Mouse (Mus musculus): ENCODE measurements around the gene Zscan12. TPM values are rescaled to one million over a fixed set of nuclear protein-coding genes. Genes with fewer than 3 reads are reported as not detected.

Gene Zscan12
- polyA plus RNA-seq (2014; fragmentation: Nextera tagmentation; extraction: Ambion mirVana), result 9.3 and 9.9 TPM in 2 replicates

DNA sequence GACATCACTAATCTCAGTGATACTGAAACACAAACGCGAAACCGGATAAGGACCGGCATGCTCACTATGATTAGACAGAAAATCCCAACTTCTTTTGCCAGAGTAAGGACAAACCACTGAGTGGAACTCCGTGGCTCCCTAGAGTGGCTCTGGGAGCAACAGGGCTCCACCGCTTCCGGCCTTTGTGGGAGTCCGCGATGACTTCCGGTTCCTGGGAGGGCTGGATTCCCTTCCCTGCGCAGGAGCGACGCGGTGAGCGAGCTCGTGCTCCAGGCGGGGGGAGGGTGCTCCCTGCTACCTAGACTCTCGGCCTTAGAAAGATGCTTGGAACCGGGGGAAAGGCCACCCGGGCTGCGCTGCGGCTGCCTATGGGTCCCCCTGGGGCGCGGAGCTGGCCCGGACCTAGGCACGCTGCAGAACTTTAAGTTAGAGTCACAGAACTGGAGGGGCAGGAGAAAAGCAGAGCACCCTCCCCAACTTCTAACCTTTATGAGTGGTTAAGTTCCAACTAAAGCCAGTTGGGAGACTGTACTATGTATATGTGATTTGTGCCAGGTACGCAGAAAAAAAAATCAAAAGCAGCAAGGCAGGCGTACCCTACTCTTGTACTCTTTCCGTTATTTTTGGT, at the start of gene Zscan12:
Zscan12 (plus strand) TSS at position 200 of the 628 bp plus-strand sequence.
- Histone ChIP-seq H3K27ac (ENCODE audit: low read depth, low read length) (peak within 1 kb of the TSS; percentile 76), H3K4me3 (ENCODE audit: low read depth, low read length) (peak within 1 kb of the TSS; percentile 77), H3K4me2 (peak within 1 kb of the TSS; percentile 68), H3K36me3 (ENCODE audit: control insufficient read depth, insufficient read depth, low read length) (peaks cover 3% of the 10 kb centered on the region; the same call in 1 of the 2 replicates), H3K9me3 (replicated peaks; ENCODE audit: control insufficient read depth, low read length) (no peaks in the 10 kb centered on the region), H3K9ac (ENCODE audit: low read depth, low read length) (peak within 1 kb of the TSS; percentile 96), H3K27me3 (ENCODE audit: control insufficient read depth, insufficient read depth, low read length) (no peaks in the 10 kb centered on the region), H3K4me1 (ENCODE audit: control insufficient read depth, insufficient read depth, low read length) (peaks cover 3% of the 10 kb centered on the region)
- under 1% methylated on average over 29 of the region's 29 CpGs for WGBS (ENCODE audit: insufficient replicate concordance)
- peak; percentile 95 for ATAC-seq (replicated peaks; ENCODE audit: insufficient number of reproducible peaks, low FRiP score, low TSS enrichment)

DNA sequence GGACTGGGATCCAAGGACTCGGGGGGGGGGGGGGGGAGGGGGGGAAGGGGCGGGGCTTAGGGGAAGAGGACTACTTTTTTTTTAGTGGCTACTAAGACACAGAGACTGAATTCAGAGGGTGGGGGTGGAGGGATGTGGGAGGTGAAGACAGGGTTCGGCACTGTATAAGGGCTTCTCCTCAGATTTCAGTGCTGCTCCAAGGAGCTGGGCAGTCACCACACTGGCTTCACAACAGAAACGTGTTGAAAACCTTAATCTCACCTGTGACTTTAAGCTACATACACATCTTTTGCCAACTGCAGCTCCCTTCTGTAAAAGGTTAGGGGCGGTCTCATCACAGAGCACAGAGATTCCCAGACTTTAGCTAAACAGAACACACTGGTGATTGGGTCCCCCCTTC, 49.8 kb upstream of the Zscan12 start:
- WGBS (ENCODE audit: insufficient replicate concordance), result 40% methylated on average over 4 of the region's 5 CpGs
- H3K4me1 ChIP-seq (ENCODE audit: control insufficient read depth, insufficient read depth, low read length), result no peaks in the 10 kb centered on the region
- no peak overlapping the region for H3K4me2 ChIP-seq
- no peaks in the 10 kb centered on the region for H3K9me3 ChIP-seq (replicated peaks; ENCODE audit: control insufficient read depth, low read length)
- no peak overlapping the region for H3K4me3 ChIP-seq (ENCODE audit: low read depth, low read length)
- H3K36me3 ChIP-seq (ENCODE audit: control insufficient read depth, insufficient read depth, low read length), result no peaks in the 10 kb centered on the region
- no peak overlapping the region for H3K27ac ChIP-seq (ENCODE audit: low read depth, low read length)
- H3K9ac ChIP-seq (ENCODE audit: low read depth, low read length), result no peak overlapping the region
- no peaks in the 10 kb centered on the region for H3K27me3 ChIP-seq (ENCODE audit: control insufficient read depth, insufficient read depth, low read length)
- no peak for ATAC-seq (replicated peaks; ENCODE audit: insufficient number of reproducible peaks, low FRiP score, low TSS enrichment)

DNA sequence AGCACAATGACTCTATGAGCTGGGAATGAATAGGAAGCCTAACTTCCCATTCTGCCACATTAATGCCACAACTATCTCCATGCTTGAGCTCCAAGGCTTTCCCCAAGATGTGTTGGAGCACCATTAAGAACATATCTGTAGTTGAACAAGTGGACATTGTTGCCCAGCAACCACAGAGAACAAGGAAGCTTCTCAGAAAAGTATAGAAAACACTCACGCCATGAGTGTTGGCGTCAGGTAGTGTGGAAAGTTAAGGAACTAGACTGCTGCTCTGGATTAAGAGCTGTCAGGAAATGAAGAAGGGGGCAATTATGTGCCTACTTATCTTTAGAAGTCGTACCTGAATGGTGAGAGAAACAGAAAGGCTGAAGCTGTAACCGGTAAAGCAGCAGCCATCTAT, 48.7 kb upstream of the Zscan12 start:
- Histone ChIP-seq H3K9me3 (replicated peaks; ENCODE audit: control insufficient read depth, low read length) (no peaks in the 10 kb centered on the region), H3K9ac (ENCODE audit: low read depth, low read length) (no peak overlapping the region), H3K4me2 (no peak overlapping the region), H3K27me3 (ENCODE audit: control insufficient read depth, insufficient read depth, low read length) (no peaks in the 10 kb centered on the region), H3K4me1 (ENCODE audit: control insufficient read depth, insufficient read depth, low read length) (no peaks in the 10 kb centered on the region), H3K36me3 (ENCODE audit: control insufficient read depth, insufficient read depth, low read length) (no peaks in the 10 kb centered on the region), H3K27ac (ENCODE audit: low read depth, low read length) (no peak overlapping the region), H3K4me3 (ENCODE audit: low read depth, low read length) (no peak overlapping the region)
- no peak for ATAC-seq (replicated peaks; ENCODE audit: insufficient number of reproducible peaks, low FRiP score, low TSS enrichment)
- 77% methylated on average over 4 of the region's 4 CpGs for WGBS (ENCODE audit: insufficient replicate concordance)

DNA sequence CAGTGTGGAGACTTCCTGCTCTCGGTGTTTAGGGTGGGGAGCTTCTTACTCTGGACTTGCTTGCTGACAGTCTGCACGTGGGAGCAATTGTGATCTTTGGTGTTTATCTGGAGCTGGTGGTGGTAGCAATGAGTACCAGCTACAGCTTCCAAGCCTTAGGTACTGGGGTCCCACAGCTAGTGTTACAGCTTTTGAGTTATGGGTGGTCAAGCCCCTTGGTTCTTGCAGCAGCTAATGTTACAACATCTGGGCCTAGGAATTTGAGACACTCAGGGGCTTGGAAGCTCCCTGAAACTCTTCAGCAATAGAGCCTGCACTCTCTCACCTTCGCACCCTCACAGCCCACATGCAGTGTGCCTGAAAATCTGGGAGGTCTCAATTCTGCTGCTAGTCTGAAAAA, 42.4 kb upstream of the Zscan12 start:
- Histone ChIP-seq H3K27me3 (ENCODE audit: control insufficient read depth, insufficient read depth, low read length) (no peaks in the 10 kb centered on the region), H3K27ac (ENCODE audit: low read depth, low read length) (no peak overlapping the region), H3K4me2 (no peak overlapping the region), H3K4me3 (ENCODE audit: low read depth, low read length) (no peak overlapping the region), H3K9me3 (replicated peaks; ENCODE audit: control insufficient read depth, low read length) (no peaks in the 10 kb centered on the region), H3K4me1 (ENCODE audit: control insufficient read depth, insufficient read depth, low read length) (no peaks in the 10 kb centered on the region), H3K36me3 (ENCODE audit: control insufficient read depth, insufficient read depth, low read length) (no peaks in the 10 kb centered on the region), H3K9ac (ENCODE audit: low read depth, low read length) (no peak overlapping the region)
- 50% methylated on average over 3 of the region's 3 CpGs for WGBS (ENCODE audit: insufficient replicate concordance)
- no peak for ATAC-seq (replicated peaks; ENCODE audit: insufficient number of reproducible peaks, low FRiP score, low TSS enrichment)

DNA sequence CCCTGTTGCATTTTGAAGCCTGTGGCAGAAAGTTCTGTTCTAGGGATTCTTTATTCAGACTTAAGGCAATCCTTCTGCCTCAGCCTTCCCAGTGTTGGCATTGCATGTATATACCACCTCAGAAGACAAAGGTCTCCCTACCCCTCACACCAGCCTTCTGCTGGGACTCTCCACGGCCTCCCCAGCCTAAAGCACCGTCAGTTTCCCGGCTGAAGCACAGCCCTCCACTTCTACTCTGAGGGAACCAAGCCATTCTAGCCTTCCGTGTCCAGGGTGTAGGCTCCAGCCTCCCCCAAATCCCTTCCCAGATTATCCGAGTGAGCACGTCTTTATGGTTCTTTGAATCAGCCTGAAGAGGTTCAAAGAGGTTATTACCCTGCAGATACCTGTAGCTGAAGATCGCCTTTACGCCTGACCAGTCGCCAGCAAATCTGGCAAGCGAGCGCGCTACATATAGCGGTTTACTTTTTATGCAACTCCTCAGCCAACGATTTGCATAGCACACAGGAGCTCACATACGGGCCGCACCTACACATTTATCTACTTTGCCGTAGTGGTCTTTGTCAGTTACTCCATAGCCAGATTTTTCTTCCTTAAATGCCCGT, 40.6 kb upstream of the Zscan12 start:
- Histone ChIP-seq H3K4me2 (peak overlapping the region; percentile 63), H3K27ac (ENCODE audit: low read depth, low read length) (no peak overlapping the region), H3K4me3 (ENCODE audit: low read depth, low read length) (peak overlapping the region; percentile 46), H3K9ac (ENCODE audit: low read depth, low read length) (peak overlapping the region; percentile 54; the same call in 1 of the 2 replicates), H3K36me3 (ENCODE audit: control insufficient read depth, insufficient read depth, low read length) (no peaks in the 10 kb centered on the region), H3K4me1 (ENCODE audit: control insufficient read depth, insufficient read depth, low read length) (no peaks in the 10 kb centered on the region), H3K9me3 (replicated peaks; ENCODE audit: control insufficient read depth, low read length) (no peaks in the 10 kb centered on the region), H3K27me3 (ENCODE audit: control insufficient read depth, insufficient read depth, low read length) (no peaks in the 10 kb centered on the region)
- WGBS (ENCODE audit: insufficient replicate concordance), result 3% methylated on average over 18 of the region's 18 CpGs
- ATAC-seq (replicated peaks; ENCODE audit: insufficient number of reproducible peaks, low FRiP score, low TSS enrichment), result no peak

DNA sequence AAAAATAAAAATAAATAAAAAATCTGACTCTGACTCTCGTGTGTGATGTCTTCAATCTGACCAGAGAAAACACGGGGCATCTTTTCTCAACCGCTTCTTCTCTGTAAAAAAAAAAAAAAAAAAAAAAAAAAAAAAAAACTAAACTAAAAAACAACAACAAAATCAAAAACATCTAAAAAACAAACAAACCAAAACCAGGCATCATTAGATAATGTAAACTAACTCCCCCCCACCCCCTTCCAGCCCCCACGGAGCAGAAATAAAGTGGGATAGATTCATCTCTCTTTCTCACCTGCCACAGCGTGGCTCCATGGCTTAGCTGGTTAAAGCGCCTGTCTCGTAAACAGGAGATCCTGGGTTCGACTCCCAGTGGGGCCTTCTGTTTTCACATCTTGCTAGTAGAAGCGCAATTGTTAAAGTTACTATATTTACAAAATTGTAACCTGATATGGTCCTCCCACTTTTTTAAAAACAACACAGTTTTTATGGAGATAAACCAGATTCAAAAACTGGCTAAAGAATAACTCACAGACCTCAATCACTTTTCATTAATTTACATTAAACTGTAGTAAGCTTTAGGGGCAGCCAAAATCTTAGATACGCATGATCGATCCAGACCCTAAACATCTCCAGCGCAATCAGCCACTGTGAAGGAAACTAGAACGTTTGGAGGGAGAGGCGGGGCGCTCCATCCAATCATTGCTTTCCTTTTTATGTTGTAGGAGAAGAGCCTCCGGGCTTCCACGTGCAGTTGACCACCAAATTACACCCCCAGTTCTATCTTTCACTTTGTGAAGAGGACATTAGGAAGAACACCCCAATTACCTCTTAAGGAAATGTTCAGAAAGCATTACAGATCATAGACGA, 39.9 kb upstream of the Zscan12 start:
- no peak for ATAC-seq (replicated peaks; ENCODE audit: insufficient number of reproducible peaks, low FRiP score, low TSS enrichment)
- no peaks in the 10 kb centered on the region for H3K9me3 ChIP-seq (replicated peaks; ENCODE audit: control insufficient read depth, low read length)
- H3K9ac ChIP-seq (ENCODE audit: low read depth, low read length), result no peak overlapping the region
- H3K4me2 ChIP-seq, result peak overlapping the region; percentile 63
- peak overlapping the region; percentile 46 for H3K4me3 ChIP-seq (ENCODE audit: low read depth, low read length)
- no peaks in the 10 kb centered on the region for H3K27me3 ChIP-seq (ENCODE audit: control insufficient read depth, insufficient read depth, low read length)
- WGBS (ENCODE audit: insufficient replicate concordance), result 16% methylated on average over 18 of the region's 18 CpGs
- no peak overlapping the region for H3K27ac ChIP-seq (ENCODE audit: low read depth, low read length)
- H3K4me1 ChIP-seq (ENCODE audit: control insufficient read depth, insufficient read depth, low read length), result no peaks in the 10 kb centered on the region; the same call in 1 of the 2 replicates
- no peaks in the 10 kb centered on the region for H3K36me3 ChIP-seq (ENCODE audit: control insufficient read depth, insufficient read depth, low read length)

DNA sequence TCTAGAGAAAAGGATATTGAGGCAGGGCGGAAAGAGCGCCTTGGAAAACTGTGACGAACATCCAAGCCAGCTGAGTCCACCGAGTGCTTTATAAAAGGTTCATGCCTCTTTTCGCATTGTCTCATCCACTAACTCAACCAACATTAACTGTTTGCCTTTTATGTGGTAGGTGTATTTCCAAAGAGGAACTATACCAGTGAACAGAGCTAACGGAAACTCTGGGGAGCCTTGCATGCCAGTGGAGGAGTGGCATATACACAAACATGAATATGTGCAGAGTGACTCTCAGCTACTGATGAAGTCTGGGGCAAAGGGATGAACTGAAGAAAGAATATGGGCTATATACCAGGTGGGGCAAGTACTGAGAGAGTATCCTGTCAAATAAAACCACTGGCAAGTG, 39.2 kb upstream of the Zscan12 start:
- Histone ChIP-seq H3K9ac (ENCODE audit: low read depth, low read length) (no peak overlapping the region), H3K36me3 (ENCODE audit: control insufficient read depth, insufficient read depth, low read length) (no peaks in the 10 kb centered on the region), H3K4me2 (peak overlapping the region; percentile 63), H3K9me3 (replicated peaks; ENCODE audit: control insufficient read depth, low read length) (no peaks in the 10 kb centered on the region), H3K4me1 (ENCODE audit: control insufficient read depth, insufficient read depth, low read length) (no peaks in the 10 kb centered on the region; the same call in 1 of the 2 replicates), H3K27me3 (ENCODE audit: control insufficient read depth, insufficient read depth, low read length) (no peaks in the 10 kb centered on the region), H3K4me3 (ENCODE audit: low read depth, low read length) (peak overlapping the region; percentile 46), H3K27ac (ENCODE audit: low read depth, low read length) (no peak overlapping the region)
- ATAC-seq (replicated peaks; ENCODE audit: insufficient number of reproducible peaks, low FRiP score, low TSS enrichment), result no peak
- 70% methylated on average over 6 of the region's 6 CpGs for WGBS (ENCODE audit: insufficient replicate concordance)

DNA sequence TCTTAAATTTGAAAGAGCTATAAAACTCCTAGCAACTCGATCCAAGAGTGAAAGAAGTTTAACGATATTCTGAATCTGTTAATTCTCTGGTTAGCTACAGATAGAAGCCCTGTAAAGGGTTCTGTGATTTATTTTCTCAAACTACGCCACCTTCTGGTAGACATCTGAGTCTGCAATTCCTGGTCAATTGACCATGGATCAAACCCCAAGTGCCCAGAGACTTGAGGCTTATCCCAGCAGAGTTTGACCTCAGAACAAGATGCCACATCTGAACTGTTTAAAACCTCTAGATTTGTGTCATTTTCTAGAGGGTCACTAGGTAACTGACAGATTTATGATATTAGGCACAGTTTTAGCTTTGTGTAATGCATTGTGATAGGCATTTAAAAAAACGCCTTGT, 36.4 kb upstream of the Zscan12 start:
- ATAC-seq (replicated peaks; ENCODE audit: insufficient number of reproducible peaks, low FRiP score, low TSS enrichment), result no peak
- Histone ChIP-seq H3K27me3 (ENCODE audit: control insufficient read depth, insufficient read depth, low read length) (no peaks in the 10 kb centered on the region), H3K4me3 (ENCODE audit: low read depth, low read length) (peak overlapping the region; percentile 54), H3K36me3 (ENCODE audit: control insufficient read depth, insufficient read depth, low read length) (no peaks in the 10 kb centered on the region), H3K9ac (ENCODE audit: low read depth, low read length) (no peak overlapping the region), H3K9me3 (replicated peaks; ENCODE audit: control insufficient read depth, low read length) (no peaks in the 10 kb centered on the region), H3K27ac (ENCODE audit: low read depth, low read length) (no peak overlapping the region), H3K4me1 (ENCODE audit: control insufficient read depth, insufficient read depth, low read length) (no peaks in the 10 kb centered on the region; the same call in 1 of the 2 replicates), H3K4me2 (peak overlapping the region; percentile 65)
- WGBS (ENCODE audit: insufficient replicate concordance), result 10% methylated on average over 4 of the region's 4 CpGs

Data from heart, embryonic 11.5 days (tissue).